Mouse (Mus musculus) CH12.LX (cell line): ENCODE measurements around the gene Hist2h2ac.

Experiments
- MAFK ChIP-seq: IDR thresholded peaks from 2 replicates; pipeline ENCODE4 v1.6.1; 2011; ENCODE audit warnings: low read length, improper control_type of control experiment; ENCODE audit not compliant: insufficient replicate concordance
- ZKSCAN1 ChIP-seq: IDR thresholded peaks from 2 replicates; pipeline ENCODE4 v1.6.1; 2012; ENCODE audit warnings: low read depth, inconsistent platforms, low read length, improper control_type of control experiment, borderline replicate concordance
- ZMIZ1 ChIP-seq: IDR thresholded peaks from 2 replicates; pipeline ENCODE4 v1.6.1; 2012; ENCODE audit warnings: low read depth, mild to moderate bottlenecking, inconsistent platforms, low read length, improper control_type of control experiment

DNA sequence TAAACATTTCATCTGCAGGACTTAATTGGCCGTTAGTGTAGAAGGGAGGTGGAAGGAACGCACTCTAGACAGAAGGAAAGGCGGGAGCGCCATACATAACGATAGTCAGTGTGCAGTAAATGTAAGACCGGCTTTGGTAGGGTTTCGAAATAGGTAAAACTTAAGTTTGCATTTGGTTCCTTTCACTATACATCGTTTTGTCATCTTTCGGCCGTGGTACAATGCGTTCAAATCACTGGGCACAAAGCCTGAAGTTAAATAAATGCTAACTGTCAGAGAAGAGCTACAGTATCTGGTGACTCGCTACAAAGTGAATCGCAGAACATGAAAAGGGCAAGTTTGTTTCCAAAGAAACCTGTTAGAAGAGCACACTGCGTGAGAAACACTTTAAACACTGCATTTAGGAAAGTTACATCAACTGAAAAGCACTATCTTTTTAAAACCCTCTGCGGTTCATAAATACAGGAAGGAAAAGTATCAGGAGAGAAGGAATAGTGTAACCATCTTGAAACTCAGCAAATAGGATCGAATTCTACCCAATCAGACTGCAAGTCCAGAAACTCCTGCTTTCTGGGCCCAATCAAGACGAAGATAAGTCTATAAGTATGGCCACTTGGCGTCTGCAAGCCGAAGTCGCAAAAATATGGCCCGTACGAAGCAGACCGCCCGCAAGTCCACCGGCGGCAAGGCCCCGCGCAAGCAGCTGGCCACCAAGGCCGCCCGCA lies 47.5 kb upstream of the Hist2h2ac start, which contains the start of gene Hist2h3b:
- TF ChIP-seq ZKSCAN1 (no peak), ZMIZ1 (peak; percentile 91), MAFK (0 out of 2 replicates have a peak, but pooled peaks have one; percentile 31)
